Mouse (Mus musculus): Measurements from ENCODE around the gene Ier2.
A peak's percentile ranks its signal among the peaks of the same experiment; 100 is the strongest.

Ier2 gene

GRCm38 (mm10) chr8:84663483-84664327 is 1.1 kb upstream of the Ier2 start:
- DNase-seq (ENCODE audit: low read depth, low spot score): peak; percentile 99

- no peak for DNase-seq (ENCODE audit: low read depth, low spot score)
These were observed 586 bp downstream of the Ier2 start for GRCm38 (mm10) chr8:84661961-84662571.

DNA sequence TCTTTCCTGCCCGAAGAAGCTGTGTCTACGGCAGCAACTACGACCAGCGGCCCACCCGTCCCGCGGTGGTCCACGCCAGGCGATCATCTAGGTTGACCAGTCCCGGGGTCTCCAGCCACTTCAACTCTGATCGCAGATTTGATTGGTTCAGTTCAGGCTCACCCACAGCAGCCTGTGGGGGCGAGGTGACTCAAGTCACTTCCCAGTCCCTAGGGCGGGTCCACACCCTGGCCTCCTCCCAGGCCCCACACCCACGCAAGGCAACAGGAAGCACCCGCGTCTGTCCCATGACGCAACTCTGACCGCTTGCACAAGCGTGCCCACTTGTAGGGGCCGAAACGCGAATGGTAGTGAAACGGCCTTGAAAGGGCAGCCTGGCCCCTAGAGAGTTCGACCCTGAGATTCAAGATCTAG is 1.2 kb downstream of the Ier2 start:
- peak; percentile 94 for DNase-seq (ENCODE audit: low read depth, low spot score)

- no peak for DNase-seq (ENCODE audit: low read depth, low spot score)
These were observed 1.7 kb downstream of the Ier2 start for GRCm38 (mm10) chr8:84660819-84661457.

GRCm38 (mm10) chr8:84659936-84660818 is 2.5 kb downstream of the Ier2 start:
- DNase-seq (ENCODE audit: low read depth, low spot score): peak; percentile 48

DNA sequence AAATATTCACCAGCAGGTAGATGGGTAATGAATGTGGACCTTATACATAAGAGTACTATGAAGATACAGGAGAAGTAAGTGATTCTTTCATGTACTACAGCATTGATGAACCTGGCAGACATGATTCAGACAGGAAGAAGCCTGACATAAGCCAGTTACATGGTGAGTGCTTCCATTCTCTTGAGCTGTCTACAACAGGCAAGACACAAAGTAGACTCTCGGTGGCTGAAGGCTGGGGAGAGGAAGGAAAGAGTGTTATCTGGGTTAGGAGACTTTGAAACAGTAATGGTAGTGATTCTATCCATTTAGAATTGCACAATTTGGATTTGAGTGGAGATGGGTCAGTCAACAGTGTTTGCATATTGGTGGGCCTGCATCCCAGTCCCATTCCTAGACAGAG is 3.7 kb downstream of the Ier2 start:
- no peak for DNase-seq (ENCODE audit: low read depth, low spot score)

DNA sequence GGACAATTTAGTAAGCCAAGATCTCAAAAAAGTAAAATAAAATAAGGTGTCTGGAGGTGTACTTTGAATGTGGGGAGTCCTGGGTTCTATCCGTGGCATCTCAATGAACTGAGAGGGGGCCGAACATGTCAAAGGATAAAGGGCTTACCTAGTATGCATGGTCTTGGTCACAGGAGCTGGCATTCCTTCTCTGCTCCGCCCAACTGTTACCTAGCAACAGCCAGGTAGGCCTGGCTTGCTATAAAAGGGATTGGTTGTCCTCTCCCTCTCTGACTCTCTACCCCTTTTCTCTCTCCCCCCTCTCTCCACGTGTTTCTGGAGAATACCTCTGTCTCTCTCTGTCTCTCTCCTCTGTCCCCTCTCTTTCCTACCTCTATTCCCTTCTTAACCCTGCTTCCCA is 5.0 kb downstream of the Ier2 start:
- no peak for DNase-seq (ENCODE audit: low read depth, low spot score)

DNA sequence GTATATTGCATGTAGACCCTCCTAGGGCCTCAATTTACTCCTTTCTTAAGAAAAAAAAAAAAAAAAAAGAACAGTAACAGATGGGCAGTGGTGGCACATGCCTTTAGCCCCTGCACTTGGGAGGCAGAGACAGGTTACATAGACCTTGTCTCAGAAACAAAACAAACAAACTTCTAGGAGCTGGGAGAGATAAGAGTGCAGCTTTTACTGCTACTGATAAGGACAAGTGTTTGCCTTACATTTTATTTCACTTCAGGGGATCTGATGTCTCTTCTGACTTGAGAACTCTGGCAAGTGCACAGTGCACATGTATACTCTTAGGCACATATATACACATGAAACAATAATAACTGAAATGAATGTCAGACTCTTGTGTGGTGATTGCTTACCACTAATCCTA is 5.4 kb downstream of the Ier2 start:
- no peak for DNase-seq (ENCODE audit: low read depth, low spot score)

DNA sequence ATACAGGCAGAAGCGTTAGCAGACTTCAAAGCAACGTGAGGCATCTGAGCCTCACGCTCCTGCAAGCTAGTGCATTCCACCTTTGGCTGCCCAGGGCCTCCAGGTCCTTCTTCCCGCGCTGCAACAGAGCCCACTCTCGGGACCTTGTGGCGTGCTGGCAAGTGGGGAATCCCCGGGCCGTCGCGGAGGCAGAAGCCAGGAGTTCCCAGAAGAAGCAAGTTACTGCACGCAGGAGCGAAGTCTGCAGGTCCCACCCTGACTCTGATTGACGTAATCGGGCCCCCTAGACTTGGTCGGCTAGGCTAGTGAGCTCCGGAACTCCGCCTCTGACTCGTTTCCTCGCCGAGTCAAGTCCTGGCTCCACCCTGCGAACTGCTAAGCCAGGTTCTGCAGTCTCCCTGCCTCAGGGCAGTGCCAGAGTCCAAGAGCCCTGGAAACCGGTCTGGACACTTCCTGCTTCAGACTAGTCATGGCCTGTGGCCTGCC is 6.0 kb downstream of the Ier2 start:
- peak; percentile 72 for DNase-seq (ENCODE audit: low read depth, low spot score)

GRCm38 (mm10) chr8:84656191-84656525 is 6.5 kb downstream of the Ier2 start:
- DNase-seq (ENCODE audit: low read depth, low spot score): no peak

DNA sequence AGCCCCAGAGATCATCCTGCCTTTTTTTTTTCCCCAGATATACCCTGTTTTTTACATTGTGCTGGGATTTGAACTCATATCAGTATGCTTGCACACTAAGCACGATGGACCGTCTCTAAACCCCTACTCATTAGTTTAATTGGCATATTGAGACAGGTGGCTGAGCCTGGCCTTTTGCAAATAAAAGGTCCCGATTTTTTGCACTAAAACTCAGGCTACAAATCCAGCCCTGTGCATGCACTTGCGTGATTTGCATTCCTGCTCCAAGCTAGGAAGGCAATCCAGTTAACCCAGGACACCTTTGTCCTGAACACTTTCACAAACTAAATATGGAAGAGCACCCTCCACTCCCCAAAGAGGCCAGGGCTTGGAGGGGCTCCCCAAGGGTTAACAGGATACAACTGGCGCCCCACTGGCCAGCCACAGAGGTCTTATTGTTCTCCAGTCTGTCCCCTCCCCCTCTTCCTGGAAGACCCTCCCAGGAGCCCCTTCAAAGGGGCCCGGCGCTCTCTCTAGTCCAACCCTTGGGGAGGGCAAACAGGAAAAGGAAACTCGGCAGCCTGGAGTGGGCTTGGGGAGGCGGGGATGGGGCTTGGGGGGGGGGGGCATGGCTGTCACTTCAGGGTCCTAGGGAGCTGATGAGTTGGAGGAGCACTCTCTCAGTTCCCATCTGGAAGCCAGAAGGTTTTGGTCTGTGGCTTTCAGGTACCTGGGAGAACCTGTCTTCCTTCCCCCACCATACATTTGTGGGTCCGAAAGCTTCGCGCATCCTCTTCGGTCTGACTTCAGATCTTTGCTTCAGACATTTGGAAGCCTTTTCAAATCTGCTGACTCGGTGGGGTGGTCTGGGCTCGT is 7.1 kb downstream of the Ier2 start:
- no peak for DNase-seq (ENCODE audit: low read depth, low spot score)

DNA sequence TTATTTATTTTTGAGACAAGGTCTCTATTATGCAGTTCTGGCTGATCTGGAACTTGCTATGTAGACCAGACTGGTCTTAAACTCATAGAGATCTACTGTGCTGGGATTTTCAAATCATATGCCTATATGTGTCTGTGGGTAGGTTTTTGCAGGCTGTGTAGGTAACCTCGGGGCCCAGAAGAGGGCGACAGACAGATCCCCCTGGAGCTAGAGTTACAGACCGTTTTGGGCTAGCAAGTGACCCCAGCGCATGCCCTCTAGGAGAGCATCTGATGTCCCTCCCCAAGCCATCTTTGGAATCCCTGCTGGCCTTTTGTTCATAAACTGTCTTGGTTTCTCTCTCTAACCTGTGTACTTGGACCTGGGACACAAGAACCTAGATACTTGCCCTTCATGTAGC is 8.1 kb downstream of the Ier2 start:
- no peak for DNase-seq (ENCODE audit: low read depth, low spot score)

- DNase-seq (ENCODE audit: low read depth, low spot score): no peak
These were observed 9.5 kb downstream of the Ier2 start for GRCm38 (mm10) chr8:84653092-84653631.

DNA sequence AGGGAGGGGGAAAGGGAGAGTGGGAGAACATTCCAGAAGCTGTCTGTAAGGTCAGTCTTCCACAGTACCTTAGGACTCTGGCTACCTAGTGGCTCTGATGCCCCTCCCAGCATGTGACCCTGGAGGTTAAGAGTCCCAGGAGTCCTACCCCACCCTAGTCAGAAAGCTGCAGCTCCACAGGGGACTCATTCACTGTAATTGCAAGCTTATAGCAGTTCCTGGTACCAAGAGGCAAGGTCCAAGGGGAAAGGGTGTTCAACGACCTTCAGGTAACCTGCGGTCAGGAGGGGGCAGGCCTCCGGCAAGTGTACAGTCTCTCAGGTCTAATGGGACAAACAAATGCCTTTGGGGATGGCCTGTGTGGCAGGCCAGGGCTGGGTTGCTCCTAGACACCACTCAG is 12.4 kb downstream of the Ier2 start:
- no peak for DNase-seq (ENCODE audit: low read depth, low spot score)

DNA sequence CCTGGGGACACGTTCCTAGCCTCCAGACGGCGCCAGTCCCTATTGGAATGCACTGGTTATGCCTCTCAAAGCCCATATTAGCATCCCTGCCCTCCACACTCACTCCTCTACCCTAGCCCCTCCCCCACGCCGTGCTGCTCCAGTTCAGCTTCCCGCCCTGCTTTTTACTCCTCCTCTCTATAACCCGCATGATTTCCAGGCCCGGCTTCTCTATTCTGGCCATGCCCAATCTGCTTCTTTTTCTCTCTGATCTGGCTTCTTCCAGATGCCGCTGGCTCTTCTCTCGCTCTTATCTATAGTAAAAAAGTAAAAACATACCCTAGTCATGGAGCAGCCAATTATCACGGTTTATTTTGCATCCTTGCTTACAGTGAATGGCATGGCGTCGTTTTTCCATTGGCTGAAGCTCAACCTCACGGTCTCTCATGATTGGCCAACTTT is 15.2 kb downstream of the Ier2 start:
- no peak for DNase-seq (ENCODE audit: low read depth, low spot score)

- no peak for DNase-seq (ENCODE audit: low read depth, low spot score)
These were observed 15.9 kb downstream of the Ier2 start for GRCm38 (mm10) chr8:84646800-84647199.

DNA sequence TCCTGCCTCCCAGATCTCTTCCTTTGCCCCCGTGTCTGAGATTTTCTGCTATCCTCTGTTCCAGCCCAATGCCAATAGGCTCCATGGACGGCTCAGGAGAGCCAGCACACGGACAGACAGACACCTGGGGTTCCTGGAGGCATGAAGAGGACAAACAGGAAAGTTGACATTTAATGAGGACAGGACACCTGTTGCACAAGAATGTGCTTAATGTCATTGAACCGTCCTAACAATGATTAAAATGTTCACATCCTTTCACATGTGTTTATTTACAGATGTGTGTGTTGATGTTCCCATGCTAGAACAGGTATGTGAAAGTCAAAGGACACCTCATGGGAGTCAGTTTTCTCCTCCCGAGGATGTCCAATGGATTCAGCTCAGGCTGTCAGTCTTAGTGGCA is 19.6 kb downstream of the Ier2 start:
- DNase-seq (ENCODE audit: low read depth, low spot score): no peak

- no peak for DNase-seq (ENCODE audit: low read depth, low spot score)
These were observed 20.9 kb downstream of the Ier2 start for GRCm38 (mm10) chr8:84641578-84642361.

- DNase-seq (ENCODE audit: low read depth, low spot score): no peak
These were observed 21.9 kb downstream of the Ier2 start for GRCm38 (mm10) chr8:84640617-84641294.

Data from skeletal muscle tissue, adult 2 months (tissue).